Mouse (Mus musculus): ENCODE results near the gene Tubb4b.

Tubb4b gene

DNA sequence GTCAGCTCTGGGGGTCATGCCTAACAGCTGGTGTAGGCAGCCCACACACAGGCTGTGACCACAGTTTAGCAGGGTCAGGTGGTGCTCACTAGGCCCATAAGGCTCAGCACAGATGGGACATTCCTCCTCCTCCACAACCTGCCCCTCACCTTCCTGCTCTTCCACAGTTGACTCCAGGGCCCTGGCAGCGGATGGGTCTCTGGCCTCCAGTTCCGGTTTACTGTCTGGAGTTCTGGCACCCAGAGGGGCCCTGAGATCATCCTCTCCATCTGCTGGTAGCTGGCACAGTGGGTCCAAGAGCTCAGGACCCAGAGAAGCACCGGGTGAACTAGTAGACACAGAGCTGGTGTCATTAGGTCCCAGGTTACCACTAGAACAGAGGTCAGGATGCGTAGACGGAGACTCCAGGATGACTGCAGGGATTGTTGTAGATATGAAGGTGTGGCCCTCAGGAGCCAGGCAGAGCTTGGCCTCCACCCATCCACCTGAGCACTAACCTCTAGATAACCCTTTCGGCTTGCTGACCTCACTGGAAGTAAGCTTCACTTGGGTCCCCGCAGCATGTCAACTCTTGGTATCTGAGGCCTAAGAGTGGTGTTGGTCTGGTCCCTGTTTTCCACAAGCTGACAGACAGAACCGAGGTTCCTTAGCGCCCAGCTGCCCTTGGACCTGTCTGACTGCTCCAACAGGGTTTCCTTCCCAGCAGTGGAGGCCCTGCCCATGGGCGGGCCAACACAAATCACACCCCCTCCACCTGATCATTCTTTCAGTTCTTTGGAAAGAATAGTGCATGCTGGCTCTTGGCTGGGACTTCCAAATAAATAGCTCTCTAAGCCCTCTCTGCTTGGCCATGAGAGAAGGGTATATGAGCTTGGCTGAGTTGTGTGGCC lies 21.9 kb upstream of the Tubb4b start, which contains the start of gene AL732309.1:
TSS of gene AL732309.1 (minus strand) at position 681 of the 890 bp plus-strand sequence.
- DNase-seq (ENCODE audit: low spot score in 2 of 2): no peak

DNA sequence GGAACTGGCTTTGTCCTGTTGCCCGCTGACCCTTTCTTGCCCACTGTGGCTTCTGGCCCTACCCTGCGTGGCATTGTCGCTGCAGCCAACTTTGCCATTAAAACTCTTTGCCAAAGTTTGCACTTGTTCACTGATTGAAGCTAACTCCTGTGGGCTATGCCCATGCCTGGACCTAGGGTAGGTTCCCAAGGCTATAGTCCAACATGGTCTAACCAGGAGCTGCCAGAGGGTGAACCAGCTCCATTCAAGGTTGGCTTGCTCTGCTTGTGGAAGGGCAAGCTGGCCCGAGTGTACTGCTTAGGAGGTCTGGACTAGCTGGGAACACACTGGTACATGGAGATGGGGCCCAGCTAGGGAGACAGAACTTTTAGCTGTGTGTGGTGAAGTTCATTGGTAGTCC lies 19.6 kb upstream of the Tubb4b start:
- no peak for DNase-seq (ENCODE audit: low spot score in 2 of 2)

DNA sequence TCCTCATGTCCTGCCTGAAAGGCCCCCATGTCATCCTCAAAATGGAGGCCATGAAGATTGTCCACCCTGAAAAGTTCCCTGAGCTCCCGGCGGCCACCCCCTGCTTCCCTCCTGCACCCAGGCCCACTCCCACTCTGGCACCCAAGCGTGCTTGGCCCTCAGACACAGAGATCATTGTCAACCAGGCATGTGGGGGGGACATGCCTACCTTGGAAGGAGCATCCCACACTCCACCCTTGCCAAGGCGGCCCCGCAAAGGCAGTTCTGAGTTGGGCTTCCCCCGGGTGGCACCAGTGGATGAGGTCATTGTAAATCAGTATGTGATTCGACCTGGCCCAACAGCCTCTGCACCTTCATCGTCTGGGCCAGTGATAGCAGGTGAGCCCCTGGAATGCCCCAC lies 18.8 kb upstream of the Tubb4b start:
- DNase-seq (ENCODE audit: low spot score in 2 of 2): no peak

- peak in 1 of 2 experiments; percentile 30 for DNase-seq (ENCODE audit: low spot score in 2 of 2)
Measured at GRCm38 (mm10) chr2:25242101-25242506, 17.6 kb upstream of the Tubb4b start, which contains the start of the genes Rnf208 and Cysrt1. Gene Rnf208 (plus strand): TSS chr2:25242255. Gene Cysrt1 (minus strand): TSS chr2:25242452.

- DNase-seq (ENCODE audit: low spot score in 2 of 2): no peak
Measured at GRCm38 (mm10) chr2:25241438-25241775, 16.9 kb upstream of the Tubb4b start.

DNA sequence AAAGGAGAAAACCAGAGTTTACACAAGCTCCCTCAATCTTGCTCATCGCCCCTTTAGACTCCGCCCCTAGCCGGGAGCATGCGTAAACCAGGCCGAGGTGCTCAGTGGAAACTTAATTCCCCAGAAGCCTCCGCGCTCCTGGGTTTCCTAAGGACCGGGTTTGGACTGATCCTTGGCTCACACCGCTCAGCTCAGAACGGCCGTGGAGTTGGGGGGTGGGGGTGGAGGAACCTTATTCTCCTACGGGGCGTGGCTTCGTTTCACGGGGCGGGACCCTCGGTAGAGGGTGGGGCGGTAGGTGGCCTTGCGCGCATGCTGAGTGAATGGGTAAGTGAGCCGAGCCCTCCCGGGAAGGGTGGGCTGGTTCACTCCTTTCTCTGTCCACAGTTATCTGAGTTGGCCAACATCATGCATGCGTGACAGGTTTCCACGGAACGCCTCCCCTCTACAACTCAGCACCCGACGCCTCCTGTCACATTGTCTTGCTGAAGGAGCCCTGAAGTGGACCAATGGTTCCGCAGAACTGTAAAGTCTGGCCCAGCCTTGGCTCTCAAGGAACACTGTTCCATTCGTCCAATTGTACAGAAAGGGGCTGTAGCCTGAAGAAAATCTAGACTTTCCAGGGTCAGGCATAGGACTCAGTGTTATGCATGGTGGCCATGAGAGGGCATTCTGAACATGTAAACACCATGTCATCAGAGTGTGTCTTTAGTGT lies 16.4 kb upstream of the Tubb4b start:
- peak in 1 of 2 experiments; percentile 45 for DNase-seq (ENCODE audit: low spot score in 2 of 2)

DNA sequence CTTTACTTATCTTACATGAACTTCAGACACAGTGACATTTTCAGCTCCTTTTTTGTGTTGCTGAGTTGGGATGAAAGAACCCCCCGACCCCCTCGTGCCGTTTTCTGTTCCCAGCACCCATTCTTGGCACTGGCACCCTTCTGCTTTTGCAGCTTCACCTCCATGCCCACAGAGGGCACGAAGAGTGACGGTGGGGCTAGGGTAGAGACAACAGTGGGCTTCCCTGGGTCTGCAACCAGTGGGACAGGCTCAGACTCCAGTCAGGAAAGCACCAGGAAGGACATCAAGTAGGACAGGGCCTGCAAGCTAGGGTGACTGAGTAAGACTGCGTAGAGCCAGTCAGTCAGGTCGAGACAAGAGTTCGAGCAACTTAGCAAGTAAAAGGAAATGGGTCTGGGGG lies 15.8 kb upstream of the Tubb4b start:
- DNase-seq (ENCODE audit: low spot score in 2 of 2): no peak

- no peak for DNase-seq (ENCODE audit: low spot score in 2 of 2)
Measured at GRCm38 (mm10) chr2:25239766-25240165, 15.3 kb upstream of the Tubb4b start.

GRCm38 (mm10) chr2:25238106-25238505 lies 13.6 kb upstream of the Tubb4b start:
- no peak for DNase-seq (ENCODE audit: low spot score in 2 of 2)

- no peak for DNase-seq (ENCODE audit: low spot score in 2 of 2)
Measured at GRCm38 (mm10) chr2:25237522-25237921, 13.0 kb upstream of the Tubb4b start.

GRCm38 (mm10) chr2:25236614-25237013 lies 12.1 kb upstream of the Tubb4b start, which contains the start of gene Rnf224:
Gene Rnf224 (minus strand): TSS chr2:25236787.
- DNase-seq (ENCODE audit: low spot score in 2 of 2): no peak

GRCm38 (mm10) chr2:25234551-25235220 lies 10.2 kb upstream of the Tubb4b start:
- no peak for DNase-seq (ENCODE audit: low spot score in 2 of 2)

GRCm38 (mm10) chr2:25234050-25234449 lies 9.5 kb upstream of the Tubb4b start, which contains the start of gene Slc34a3:
Gene Slc34a3 (minus strand): TSS chr2:25234364.
- DNase-seq (ENCODE audit: low spot score in 2 of 2): no peak

DNA sequence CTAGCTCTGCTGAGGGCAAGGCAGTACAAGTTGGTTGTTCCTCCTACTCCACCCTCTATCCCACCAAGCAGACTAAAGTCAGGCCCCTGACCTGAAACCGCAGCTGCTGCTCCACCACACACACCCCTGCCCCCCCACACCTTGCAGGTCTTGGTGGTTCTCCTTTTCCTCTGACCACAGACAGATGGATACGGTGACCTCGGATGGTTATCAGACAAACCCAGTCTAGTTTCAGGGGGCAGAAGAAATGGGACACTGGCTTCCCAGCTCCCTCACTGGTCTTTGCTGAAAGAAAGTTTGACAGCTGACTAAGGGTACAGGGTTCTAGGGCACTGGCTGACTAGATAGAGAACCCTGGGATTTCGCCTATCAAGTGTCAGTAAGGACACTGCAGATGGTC lies 8.9 kb upstream of the Tubb4b start:
- DNase-seq (ENCODE audit: low spot score in 2 of 2): no peak

DNA sequence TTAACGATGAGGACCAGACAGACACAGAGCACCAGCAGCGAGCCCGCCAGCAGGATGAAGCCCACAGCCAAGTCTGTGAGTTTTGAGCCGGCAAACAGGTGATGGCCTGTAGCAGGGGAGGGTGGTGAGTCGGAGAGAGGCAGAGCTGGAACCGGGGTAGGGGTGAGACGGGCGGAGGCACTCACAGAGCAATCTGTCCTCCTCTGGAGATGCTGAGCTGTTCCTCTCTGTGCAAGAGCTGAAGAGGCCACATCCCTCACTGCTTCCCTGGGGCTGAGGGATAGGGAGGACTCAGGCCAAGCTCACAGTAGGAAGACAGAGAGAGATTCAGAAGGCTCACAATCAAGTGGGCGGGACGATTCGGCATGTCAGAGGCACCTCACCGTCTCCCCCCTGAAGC lies 6.5 kb upstream of the Tubb4b start:
- no peak for DNase-seq (ENCODE audit: low spot score in 2 of 2)

GRCm38 (mm10) chr2:25230581-25230980 lies 6.1 kb upstream of the Tubb4b start:
- no peak for DNase-seq (ENCODE audit: low spot score in 2 of 2)

DNA sequence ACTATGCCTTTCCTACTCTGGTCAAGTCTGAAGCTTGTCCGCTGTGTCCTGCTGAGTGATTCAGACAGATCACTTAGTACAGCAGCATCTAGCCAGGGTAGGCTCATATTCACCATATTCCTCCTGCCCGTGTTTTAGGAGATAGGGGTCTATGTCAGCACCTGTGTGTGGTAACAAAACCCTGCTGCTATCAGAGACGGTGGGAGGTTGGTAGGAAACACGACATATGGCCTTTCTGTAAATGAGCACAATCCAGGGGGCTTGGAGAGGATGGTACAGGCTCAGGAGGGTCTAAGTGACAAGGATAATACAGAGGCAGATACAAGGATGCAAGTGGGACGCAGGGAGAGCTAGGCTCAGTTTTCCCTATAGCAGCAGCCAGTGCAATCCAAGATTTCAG lies 5.1 kb upstream of the Tubb4b start:
- no peak for DNase-seq (ENCODE audit: low spot score in 2 of 2)

GRCm38 (mm10) chr2:25228995-25229530 lies 4.6 kb upstream of the Tubb4b start:
- DNase-seq (ENCODE audit: low spot score in 2 of 2): no peak

- peak; percentile 64 to 80 for DNase-seq (ENCODE audit: low spot score in 2 of 2)
Measured at GRCm38 (mm10) chr2:25228431-25228889, 4.0 kb upstream of the Tubb4b start.

DNA sequence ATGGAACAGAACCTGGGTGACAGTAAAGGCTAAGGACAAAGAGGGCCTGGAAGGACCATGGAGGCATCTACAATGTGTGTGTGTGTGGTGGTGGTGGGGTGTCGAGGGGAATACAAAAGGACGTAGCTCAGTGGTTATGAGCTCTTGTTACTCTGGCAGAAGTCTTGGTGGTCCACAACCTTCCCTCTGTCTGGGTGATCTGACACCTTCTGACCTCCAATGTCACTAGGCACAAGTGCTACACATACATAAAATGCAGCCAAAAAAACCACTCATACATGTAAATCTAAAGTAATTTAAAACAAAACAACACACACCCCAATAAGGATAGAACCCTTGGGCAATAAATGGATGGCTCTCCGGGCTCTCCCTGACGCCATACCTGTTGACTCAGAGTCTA lies 2.9 kb upstream of the Tubb4b start:
- no peak for DNase-seq (ENCODE audit: low spot score in 2 of 2)

- peak in 1 of 2 experiments; percentile 10 for DNase-seq (ENCODE audit: low spot score in 2 of 2)
Measured at GRCm38 (mm10) chr2:25226864-25227263, 2.4 kb upstream of the Tubb4b start.
